Mouse (Mus musculus): ENCODE results near the gene Prps1l1. TPM values are rescaled to one million over a fixed set of nuclear protein-coding genes. Genes with fewer than 3 reads are reported as not detected.

Prps1l1 gene
- polyA plus RNA-seq, 1 experiment: 121 TPM

GRCm38 (mm10) chr12:34991900-34992299, 7.3 kb downstream of the Prps1l1 start:
- TF ChIP-seq CTCF (IDR thresholded peaks at IDR 0.05; ENCODE audit: control insufficient read depth, insufficient read depth, insufficient replicate concordance, low read depth, low read length) (no peak), POLR2A (IDR thresholded peaks at IDR 0.05; ENCODE audit: control insufficient read depth, low read depth, low read length) (no peak)
- Histone ChIP-seq H3K36me3 (ENCODE audit: control insufficient read depth, insufficient read depth, low read length) (no peaks in the 10 kb centered on the region), H3K4me3 (ENCODE audit: control insufficient read depth, low read depth, low read length) (no peak overlapping the region), H3K27me3 (ENCODE audit: control insufficient read depth, insufficient read depth, low read length) (no peaks in the 10 kb centered on the region), H3K27ac (ENCODE audit: control insufficient read depth, insufficient read depth, low read depth, low read length) (no peak overlapping the region), H3K4me1 (ENCODE audit: control insufficient read depth, insufficient read depth, low read length) (no peaks in the 10 kb centered on the region)

GRCm38 (mm10) chr12:34997597-34998182, 13.1 kb downstream of the Prps1l1 start:
- no peaks in the 10 kb centered on the region for H3K4me1 ChIP-seq (ENCODE audit: control insufficient read depth, insufficient read depth, low read length)
- H3K4me3 ChIP-seq (ENCODE audit: control insufficient read depth, low read depth, low read length): no peak overlapping the region
- no peaks in the 10 kb centered on the region for H3K27me3 ChIP-seq (ENCODE audit: control insufficient read depth, insufficient read depth, low read length)
- TF ChIP-seq CTCF (IDR thresholded peaks at IDR 0.05; ENCODE audit: control insufficient read depth, insufficient read depth, insufficient replicate concordance, low read depth, low read length) (no peak), POLR2A (IDR thresholded peaks at IDR 0.05; ENCODE audit: control insufficient read depth, low read depth, low read length) (no peak)
- no peak overlapping the region for H3K27ac ChIP-seq (ENCODE audit: control insufficient read depth, insufficient read depth, low read depth, low read length)
- no peaks in the 10 kb centered on the region for H3K36me3 ChIP-seq (ENCODE audit: control insufficient read depth, insufficient read depth, low read length)

GRCm38 (mm10) chr12:34998778-34999467, 14.4 kb downstream of the Prps1l1 start:
- H3K4me1 ChIP-seq (ENCODE audit: control insufficient read depth, insufficient read depth, low read length): no peaks in the 10 kb centered on the region
- H3K4me3 ChIP-seq (ENCODE audit: control insufficient read depth, low read depth, low read length): no peak overlapping the region
- H3K36me3 ChIP-seq (ENCODE audit: control insufficient read depth, insufficient read depth, low read length): no peaks in the 10 kb centered on the region
- H3K27ac ChIP-seq (ENCODE audit: control insufficient read depth, insufficient read depth, low read depth, low read length): no peak overlapping the region
- TF ChIP-seq CTCF (IDR thresholded peaks at IDR 0.05; ENCODE audit: control insufficient read depth, insufficient read depth, insufficient replicate concordance, low read depth, low read length) (no peak), POLR2A (IDR thresholded peaks at IDR 0.05; ENCODE audit: control insufficient read depth, low read depth, low read length) (no peak)
- H3K27me3 ChIP-seq (ENCODE audit: control insufficient read depth, insufficient read depth, low read length): no peaks in the 10 kb centered on the region

- Histone ChIP-seq H3K4me3 (ENCODE audit: control insufficient read depth, low read depth, low read length) (no peak overlapping the region), H3K36me3 (ENCODE audit: control insufficient read depth, insufficient read depth, low read length) (no peaks in the 10 kb centered on the region), H3K4me1 (ENCODE audit: control insufficient read depth, insufficient read depth, low read length) (no peaks in the 10 kb centered on the region), H3K27ac (ENCODE audit: control insufficient read depth, insufficient read depth, low read depth, low read length) (no peak overlapping the region), H3K27me3 (ENCODE audit: control insufficient read depth, insufficient read depth, low read length) (no peaks in the 10 kb centered on the region)
- TF ChIP-seq CTCF (IDR thresholded peaks at IDR 0.05; ENCODE audit: control insufficient read depth, insufficient read depth, insufficient replicate concordance, low read depth, low read length) (no peak), POLR2A (IDR thresholded peaks at IDR 0.05; ENCODE audit: control insufficient read depth, low read depth, low read length) (no peak)
These were observed 15.8 kb downstream of the Prps1l1 start for GRCm38 (mm10) chr12:35000323-35000722.

- H3K4me1 ChIP-seq (ENCODE audit: control insufficient read depth, insufficient read depth, low read length): no peaks in the 10 kb centered on the region
- no peaks in the 10 kb centered on the region for H3K36me3 ChIP-seq (ENCODE audit: control insufficient read depth, insufficient read depth, low read length)
- H3K27me3 ChIP-seq (ENCODE audit: control insufficient read depth, insufficient read depth, low read length): no peaks in the 10 kb centered on the region
- no peak for TF ChIP-seq CTCF (IDR thresholded peaks at IDR 0.05; ENCODE audit: control insufficient read depth, insufficient read depth, insufficient replicate concordance, low read depth, low read length)
- TF ChIP-seq POLR2A (IDR thresholded peaks at IDR 0.05; ENCODE audit: control insufficient read depth, low read depth, low read length): no peak
- no peak overlapping the region for H3K4me3 ChIP-seq (ENCODE audit: control insufficient read depth, low read depth, low read length)
- H3K27ac ChIP-seq (ENCODE audit: control insufficient read depth, insufficient read depth, low read depth, low read length): no peak overlapping the region
These were observed 21.2 kb downstream of the Prps1l1 start for GRCm38 (mm10) chr12:35005748-35006147.

- Histone ChIP-seq H3K4me3 (ENCODE audit: control insufficient read depth, low read depth, low read length) (no peak overlapping the region), H3K4me1 (ENCODE audit: control insufficient read depth, insufficient read depth, low read length) (no peaks in the 10 kb centered on the region), H3K27me3 (ENCODE audit: control insufficient read depth, insufficient read depth, low read length) (no peaks in the 10 kb centered on the region), H3K36me3 (ENCODE audit: control insufficient read depth, insufficient read depth, low read length) (no peaks in the 10 kb centered on the region), H3K27ac (ENCODE audit: control insufficient read depth, insufficient read depth, low read depth, low read length) (no peak overlapping the region)
- TF ChIP-seq CTCF (IDR thresholded peaks at IDR 0.05; ENCODE audit: control insufficient read depth, insufficient read depth, insufficient replicate concordance, low read depth, low read length) (no peak), POLR2A (IDR thresholded peaks at IDR 0.05; ENCODE audit: control insufficient read depth, low read depth, low read length) (no peak)
These were observed 23.3 kb downstream of the Prps1l1 start for GRCm38 (mm10) chr12:35007851-35008250.

GRCm38 (mm10) chr12:35008340-35009137, 24.0 kb downstream of the Prps1l1 start:
- Histone ChIP-seq H3K27ac (ENCODE audit: control insufficient read depth, insufficient read depth, low read depth, low read length) (no peak overlapping the region), H3K36me3 (ENCODE audit: control insufficient read depth, insufficient read depth, low read length) (no peaks in the 10 kb centered on the region), H3K4me1 (ENCODE audit: control insufficient read depth, insufficient read depth, low read length) (no peaks in the 10 kb centered on the region), H3K27me3 (ENCODE audit: control insufficient read depth, insufficient read depth, low read length) (no peaks in the 10 kb centered on the region), H3K4me3 (ENCODE audit: control insufficient read depth, low read depth, low read length) (no peak overlapping the region)
- TF ChIP-seq CTCF (IDR thresholded peaks at IDR 0.05; ENCODE audit: control insufficient read depth, insufficient read depth, insufficient replicate concordance, low read depth, low read length) (no peak), POLR2A (IDR thresholded peaks at IDR 0.05; ENCODE audit: control insufficient read depth, low read depth, low read length) (no peak)

Measured in testis, adult 2 months (tissue).